Mouse (Mus musculus) layer of hippocampus, adult 2 months (tissue): ENCODE results near the gene Flnb. TPM values are rescaled to one million over a fixed set of nuclear protein-coding genes. Genes with fewer than 3 reads are reported as not detected.

Experiments used
- DNase-seq, 2 experiments: peaks; one replicate each; pipeline ENCODE4 v3.0.0; 2022; ENCODE audit warnings: low spot score in 2 of 2
- H3K27ac ChIP-seq: fragments of 200-600 bp; 2 replicates; pipeline ENCODE4 v1.8.1; 2022
- H3K4me3 ChIP-seq: fragments of 200-600 bp; 2 replicates; pipeline ENCODE4 v1.8.1; 2022; ENCODE audit warnings: mild to moderate bottlenecking
- CTCF ChIP-seq: fragments of 200-600 bp; conservative IDR thresholded peaks from 2 replicates; pipeline ENCODE4 v1.8.1; 2022; ENCODE audit warnings: antibody characterized with exemption, mild to moderate bottlenecking, moderate library complexity
- total RNA-seq, 2 experiments: library from RNA; stranded (reverse); gene quantifications; 2 replicates each; pipeline ENCODE4 v1.2.3; 2021

Flnb gene
- total RNA-seq, 2 experiments from 2014 or later = 61.8 to 77.9 TPM

DNA sequence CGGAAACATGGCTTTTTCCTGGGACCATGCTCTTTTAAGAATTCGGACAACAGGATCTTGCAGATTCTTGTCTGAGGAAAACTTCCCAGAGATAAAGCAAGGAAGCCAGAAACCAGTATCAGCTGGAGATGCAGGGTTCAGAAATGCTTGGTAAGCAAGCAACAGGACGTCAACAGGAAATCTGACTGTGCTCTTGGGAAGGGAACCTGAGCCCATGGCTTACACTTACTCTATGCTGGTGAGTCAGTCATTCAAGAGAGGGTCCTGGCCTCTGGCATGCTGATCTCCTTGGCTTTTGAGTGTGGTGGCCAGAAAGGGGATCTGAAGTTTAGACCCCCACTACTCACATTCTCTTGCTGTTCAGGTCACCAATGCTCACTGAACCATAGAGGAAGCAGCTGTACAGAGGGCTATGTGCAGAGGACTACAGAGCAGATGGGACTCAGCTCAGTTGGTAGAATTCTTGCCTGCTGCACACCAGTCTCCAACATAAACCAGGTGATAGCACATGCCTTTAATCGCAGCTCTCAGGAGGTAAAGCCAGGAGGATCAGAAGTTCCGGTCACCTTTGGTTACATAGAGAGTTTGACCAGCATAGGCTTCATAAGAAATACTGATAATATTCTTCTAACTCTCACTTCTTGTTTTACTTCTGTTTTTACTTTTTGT lies 173.5 kb downstream of the Flnb start:
- no peak for TF ChIP-seq CTCF
- Histone ChIP-seq H3K4me3 (no peak overlapping the region), H3K27ac (no peak overlapping the region)
- DNase-seq = no peak

DNA sequence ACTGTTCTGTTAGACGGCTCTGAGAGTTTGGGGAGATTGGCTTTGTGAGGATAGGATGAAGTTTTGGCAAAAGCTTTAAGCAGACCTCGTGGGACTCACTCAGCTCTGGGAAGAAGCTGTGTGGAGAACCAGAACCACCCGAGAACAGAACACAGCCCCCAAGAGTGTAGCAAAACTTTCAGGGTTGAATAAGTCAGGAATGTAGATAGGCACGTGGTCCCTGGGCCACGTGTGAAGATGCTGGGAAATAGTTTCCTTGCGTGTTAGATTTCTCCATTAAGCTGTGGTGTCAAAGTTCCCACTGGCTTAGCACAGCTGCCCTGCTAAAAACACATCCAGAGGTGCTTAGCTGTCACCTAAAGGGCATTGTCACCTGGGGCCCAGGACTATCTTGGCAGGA lies 174.4 kb downstream of the Flnb start:
- no peak for DNase-seq
- TF ChIP-seq CTCF = no peak
- Histone ChIP-seq H3K4me3 (no peak overlapping the region), H3K27ac (no peak overlapping the region)

DNA sequence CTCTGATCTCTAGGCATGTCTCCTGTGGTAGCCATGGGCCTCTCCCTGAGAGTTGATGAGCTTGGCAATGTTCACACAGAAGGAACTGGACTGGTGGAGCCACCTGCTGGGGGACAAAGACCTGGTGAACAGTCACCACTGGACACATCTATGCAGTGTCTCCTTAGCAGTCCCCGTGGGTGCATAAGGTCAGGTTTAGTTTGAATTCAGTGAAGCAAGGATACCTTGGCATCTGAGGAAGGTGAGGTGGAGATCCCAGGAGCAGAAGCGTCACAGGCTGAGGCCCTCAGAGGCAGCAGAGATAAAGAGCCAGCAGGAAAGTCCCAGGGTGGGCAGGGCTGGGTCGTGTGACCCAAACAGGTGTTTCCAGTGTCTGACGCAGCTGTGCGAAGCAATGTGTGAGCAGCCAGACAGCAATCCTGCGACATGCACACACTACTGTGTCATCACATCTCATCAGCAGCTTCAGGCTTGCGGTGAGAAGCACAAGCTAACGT lies 176.6 kb downstream of the Flnb start, which contains the start of gene Dnase1l3:
Gene Dnase1l3, minus strand, starts transcription at position 303 of the 497 bp plus-strand sequence.
- DNase-seq = no peak
- no peak within 1 kb of the TSS for H3K27ac ChIP-seq
- TF ChIP-seq CTCF = peak; percentile 68

DNA sequence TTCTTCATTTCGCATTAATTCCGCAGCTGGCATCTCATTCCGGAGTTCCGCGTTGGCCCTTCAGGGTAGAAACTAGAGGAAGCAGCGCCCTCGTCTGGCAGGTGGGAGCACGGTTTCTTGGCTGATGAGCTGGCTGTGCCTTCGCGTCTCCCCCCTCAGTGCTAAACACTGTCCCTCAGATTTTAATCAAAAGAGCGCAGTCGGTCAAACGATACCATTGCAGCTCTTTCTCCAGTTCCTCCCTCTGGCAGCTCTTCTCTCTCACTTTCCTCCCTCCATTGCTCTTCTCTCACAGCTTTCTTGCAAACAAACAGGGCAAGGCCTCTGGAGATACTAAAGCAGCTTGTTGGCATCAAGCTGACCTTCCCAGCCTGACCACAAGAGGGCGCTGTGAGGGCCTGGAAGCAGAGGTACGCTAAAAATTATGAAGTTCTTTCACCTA lies 179.5 kb downstream of the Flnb start:
- Histone ChIP-seq H3K4me3 (peak overlapping the region; percentile 28), H3K27ac (peak overlapping the region; percentile 49; the same call in 1 of the 2 replicates)
- peak; percentile 90 for TF ChIP-seq CTCF

More for the DNA sequence above, 176.6 kb downstream of the Flnb start, which contains the start of gene Dnase1l3:
- no peak within 1 kb of the TSS for H3K4me3 ChIP-seq

DNA sequence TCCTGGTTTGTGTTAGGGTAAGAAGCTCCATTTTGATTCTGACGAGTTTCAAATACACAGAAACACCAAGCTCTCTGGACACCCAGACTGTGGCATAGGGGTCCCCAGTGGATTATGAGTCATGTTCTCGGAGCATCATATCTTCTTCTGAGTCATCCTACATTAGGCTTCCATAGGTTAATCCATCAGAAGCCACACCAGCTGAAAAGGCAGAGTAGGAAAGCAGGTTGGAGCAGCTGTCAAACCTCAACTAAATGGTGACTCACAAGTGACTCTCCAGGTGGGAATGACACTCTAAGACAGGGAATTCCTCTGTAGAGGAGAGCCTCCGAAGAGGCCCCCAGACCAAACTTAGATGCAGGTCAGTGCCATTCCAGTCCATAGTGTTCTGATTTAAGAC lies 181.3 kb downstream of the Flnb start:
- Histone ChIP-seq H3K27ac (no peak overlapping the region), H3K4me3 (no peak overlapping the region)
- no peak for DNase-seq
- TF ChIP-seq CTCF = no peak

More for the DNA sequence above, 179.5 kb downstream of the Flnb start:
- DNase-seq = peak; percentile 88 to 92

DNA sequence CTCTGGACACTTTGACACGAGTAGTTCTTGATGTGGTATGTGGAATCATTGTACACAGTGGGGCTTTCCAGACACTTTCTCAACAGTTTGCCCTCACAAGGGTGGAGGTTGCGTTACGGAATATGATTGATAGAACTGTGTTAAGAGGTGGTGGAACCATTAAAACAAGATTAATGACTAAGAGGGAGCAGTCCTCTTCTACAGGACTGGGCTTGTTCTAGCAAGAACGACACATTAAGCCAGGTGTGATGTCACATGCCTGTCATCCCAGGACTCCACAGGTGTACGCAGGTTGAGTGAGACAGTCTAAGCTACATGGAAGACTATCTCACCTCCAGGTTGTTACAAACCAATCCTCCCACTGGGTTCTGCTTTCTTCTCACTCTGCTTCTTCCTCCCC lies 181.7 kb downstream of the Flnb start:
- H3K27ac ChIP-seq = no peak overlapping the region
- no peak for DNase-seq
- no peak overlapping the region for H3K4me3 ChIP-seq
- TF ChIP-seq CTCF = no peak

DNA sequence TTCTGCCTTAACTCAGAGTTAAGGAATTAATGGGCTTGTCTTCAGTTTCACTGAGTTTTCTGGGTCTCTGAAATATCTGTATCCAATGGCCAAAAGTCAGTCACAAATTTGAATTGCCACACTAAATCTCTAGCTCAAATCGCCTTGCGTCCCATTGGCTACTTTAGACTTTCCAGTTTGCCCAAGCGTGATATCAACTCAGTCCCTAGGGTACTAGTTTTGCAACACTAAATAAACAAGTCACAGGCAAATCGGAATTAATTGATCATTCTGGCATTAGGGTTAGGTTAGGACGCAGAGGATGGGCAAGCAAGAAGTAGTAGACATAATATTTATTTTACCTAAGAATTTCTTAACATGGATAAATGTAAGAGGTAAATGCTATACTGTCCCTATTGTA lies 182.5 kb downstream of the Flnb start:
- no peak for TF ChIP-seq CTCF
- Histone ChIP-seq H3K27ac (peak overlapping the region; percentile 84), H3K4me3 (no peak overlapping the region)
- DNase-seq = no peak

Other genes with a start within 250 kb of the Flnb start
- 10 to 100 TPM in 1 of 2 experiments, 1 to 10 TPM in 1; 9.7 to 10.3 TPM for gene Gm3558, start 249.4 kb upstream of the Flnb start, total RNA-seq
- not detected for gene Gm10338, start 222.4 kb upstream of the Flnb start, total RNA-seq
- gene Gm10128, start 174.0 kb upstream of the Flnb start, total RNA-seq = not detected
- gene Gm26661, start 26.4 kb upstream of the Flnb start, total RNA-seq = not detected
- gene Gm45521, start 139.3 kb downstream of the Flnb start, total RNA-seq = not detected
- gene Dnase1l3, start 176.6 kb downstream of the Flnb start, total RNA-seq = not detected
- gene Abhd6, start 184.9 kb downstream of the Flnb start, total RNA-seq = 10 to 100 TPM; 77.1 to 78.0 TPM